Mouse (Mus musculus) G1E (cell line): ENCODE data around the gene A530032D15Rik. TPM values are rescaled to one million over a fixed set of nuclear protein-coding genes. Genes with fewer than 3 reads are reported as not detected.
"Not testable (repeated sequence)": the region's sequence is repeated elsewhere in the genome, so short reads cannot be mapped to it uniquely, and the experiment has no call there.

Source experiments
- ATAC-seq: 2 replicates; pipeline ENCODE4 v1.8.0; 2016; ENCODE audit warnings: mild to moderate bottlenecking; ENCODE audit not compliant: insufficient number of reproducible peaks, poor library complexity, low FRiP score, severe bottlenecking; ENCODE audit errors: extremely low read depth
- DNase-seq: peaks from one replicate; pipeline ENCODE4 v3.0.0; 2012; ENCODE audit warnings: low spot score
- H3K27me3 ChIP-seq: 2 replicates; pipeline ENCODE4 v1.6.1; 2012; ENCODE audit warnings: mild to moderate bottlenecking, low read length, inconsistent platforms; ENCODE audit not compliant: insufficient read depth
- H3K36me3 ChIP-seq: replicated peaks from 2 replicates; pipeline ENCODE3; 2012; ENCODE audit warnings: mild to moderate bottlenecking, inconsistent platforms
- H3K4me1 ChIP-seq: 2 replicates; pipeline ENCODE4 v1.6.1; 2012; ENCODE audit warnings: low read depth, low read length, inconsistent platforms, mixed read lengths; ENCODE audit not compliant: insufficient read depth
- H3K4me3 ChIP-seq: 2 replicates; pipeline ENCODE4 v1.5.1; 2012; ENCODE audit warnings: low read depth, mild to moderate bottlenecking, inconsistent platforms, low read length, moderate library complexity, mixed read lengths
- H3K9me3 ChIP-seq: replicated peaks from 2 replicates; pipeline ENCODE4 v1.6.1; 2012; ENCODE audit warnings: inconsistent platforms
- polyA plus RNA-seq: library from polyadenylated mRNA; stranded (reverse); fragments of >175 nt; gene quantifications from 2 replicates; pipeline ENCODE4 v1.2.3, GENCODE M21; 2012
- total RNA-seq, 2 experiments: library from RNA; stranded (forward) in 1 of 2; stranded (reverse) in 1 of 2; fragments of 200-1000 nt in 1 of 2; fragments of >200 nt in 1 of 2; fragmentation: Nextera tagmentation in 1 of 2; gene quantifications; 2 replicates each; pipeline ENCODE4 v1.2.3; 2014 to 2017

A530032D15Rik gene
- total RNA-seq (2014; fragmentation: Nextera tagmentation) (not detected in 2 replicates), total RNA-seq (2017) (0.29 and 0.55 TPM in 2 replicates), polyA plus RNA-seq (not detected in 2 replicates)

DNA sequence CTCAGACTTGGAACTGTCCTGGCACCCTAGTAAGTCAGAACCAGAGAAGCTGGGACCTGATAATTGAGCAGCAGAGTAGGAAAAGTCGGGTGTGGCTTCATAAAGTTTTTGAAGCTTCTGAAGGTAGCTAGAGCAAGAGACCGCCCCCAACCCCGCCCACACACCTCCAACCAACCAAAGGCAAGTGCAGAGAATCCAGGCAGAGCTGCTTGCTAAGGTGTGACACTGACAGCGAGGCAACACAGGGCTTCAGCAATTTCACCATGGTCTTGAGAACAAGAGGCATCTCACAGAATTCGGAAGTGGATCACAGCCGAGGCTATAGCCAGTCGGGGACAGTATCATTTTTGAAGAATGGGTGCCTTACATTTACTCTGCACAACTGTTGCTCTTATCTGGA, at the start of gene A530032D15Rik:
Gene A530032D15Rik, minus strand, starts transcription at position 101 of the 400 bp plus-strand sequence.
- not testable (repeated sequence) for H3K4me1 ChIP-seq, H3K36me3 ChIP-seq, ATAC-seq, H3K27me3 ChIP-seq, H3K4me3 ChIP-seq, DNase-seq
- peaks cover 15% of the 10 kb centered on the region for H3K9me3 ChIP-seq

DNA sequence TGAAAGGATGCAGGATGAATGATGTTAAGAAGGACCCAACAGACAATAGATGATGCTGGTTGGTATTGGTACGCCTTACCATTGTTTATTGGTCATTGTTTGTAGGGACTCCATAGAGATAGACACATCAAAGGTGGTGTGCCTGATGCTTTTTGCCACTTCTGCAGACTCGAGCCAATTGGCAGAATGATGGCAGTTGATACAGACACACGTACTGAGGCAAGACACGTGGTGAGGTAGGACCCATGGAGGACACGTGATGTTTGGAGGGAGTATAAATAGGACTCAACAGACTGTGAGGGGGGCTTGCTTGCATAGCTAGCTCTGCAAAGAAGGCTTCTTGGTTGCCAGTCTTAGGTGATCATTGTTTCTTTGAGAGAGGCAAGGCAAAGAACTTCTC, 45.5 kb upstream of the A530032D15Rik start:
- ATAC-seq, DNase-seq: not testable (repeated sequence)

DNA sequence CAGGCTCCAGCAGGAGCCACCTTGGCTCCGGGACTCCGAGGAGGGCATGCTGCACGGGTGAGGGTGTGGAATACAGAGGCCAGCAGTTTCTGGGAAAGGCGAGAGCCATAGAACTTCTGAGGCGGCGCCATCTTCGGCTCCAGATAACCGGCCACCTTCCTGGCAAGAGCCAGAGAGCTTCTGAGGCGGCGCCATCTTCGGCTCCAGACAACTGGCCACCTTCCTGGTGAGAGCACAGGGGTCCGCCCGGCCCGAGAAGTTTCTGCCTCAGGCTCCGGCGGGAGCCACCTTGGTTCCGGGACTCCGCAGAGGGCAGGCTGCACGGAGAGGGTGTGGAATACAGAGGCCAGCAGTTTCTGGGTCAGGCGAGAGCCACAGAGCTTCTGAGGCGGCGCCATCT, 24.0 kb upstream of the A530032D15Rik start:
- not testable (repeated sequence) for H3K9me3 ChIP-seq, H3K4me3 ChIP-seq, ATAC-seq, H3K4me1 ChIP-seq, H3K36me3 ChIP-seq, H3K27me3 ChIP-seq, DNase-seq

More for the DNA sequence above, 45.5 kb upstream of the A530032D15Rik start:
- H3K9me3 ChIP-seq, H3K36me3 ChIP-seq, H3K4me1 ChIP-seq, H3K27me3 ChIP-seq, H3K4me3 ChIP-seq: not testable (repeated sequence)

DNA sequence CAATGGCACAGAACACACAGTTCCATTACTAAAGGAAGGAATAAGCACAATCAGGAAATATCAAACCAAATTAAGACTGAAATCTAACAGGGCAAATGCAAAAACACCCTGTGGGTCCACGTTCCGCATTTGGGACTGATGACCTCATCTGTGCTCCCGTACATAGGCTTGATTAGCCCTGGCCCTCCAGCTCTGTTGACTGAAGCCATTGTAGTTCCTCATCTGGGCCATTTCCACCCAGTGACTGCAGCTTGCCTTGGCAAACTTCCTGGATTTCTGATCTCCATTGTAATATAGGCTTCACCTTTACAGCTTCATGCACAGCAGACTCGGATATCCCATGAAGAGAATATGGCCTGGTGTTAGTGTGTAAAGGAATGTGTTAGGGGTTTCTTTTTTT, 12.2 kb upstream of the A530032D15Rik start:
- not testable (repeated sequence) for H3K4me3 ChIP-seq, ATAC-seq, H3K4me1 ChIP-seq, DNase-seq, H3K36me3 ChIP-seq, H3K27me3 ChIP-seq
- H3K9me3 ChIP-seq: peaks cover 13% of the 10 kb centered on the region

DNA sequence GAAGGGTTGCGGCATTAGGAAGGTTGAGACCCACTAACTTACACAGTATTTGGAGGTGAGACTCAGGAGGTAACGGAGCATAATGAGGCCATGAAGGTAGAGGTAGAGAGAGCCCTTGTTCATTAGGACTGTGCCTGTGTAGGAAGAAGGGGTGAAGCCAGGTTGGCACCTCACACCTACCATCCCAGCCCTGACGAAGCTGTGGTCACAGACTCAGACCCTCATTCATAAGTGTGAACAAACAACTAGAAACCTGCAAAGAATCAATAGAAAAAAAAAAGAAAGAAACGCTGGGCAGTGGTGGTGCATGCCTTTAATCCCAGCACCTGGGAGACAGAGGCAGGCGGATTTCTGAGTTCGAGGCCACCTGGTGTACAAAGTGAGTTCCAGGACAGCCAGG, 8.7 kb upstream of the A530032D15Rik start:
- H3K4me3 ChIP-seq, H3K27me3 ChIP-seq, H3K4me1 ChIP-seq, H3K36me3 ChIP-seq, DNase-seq, ATAC-seq: not testable (repeated sequence)
- H3K9me3 ChIP-seq: peaks cover 16% of the 10 kb centered on the region

DNA sequence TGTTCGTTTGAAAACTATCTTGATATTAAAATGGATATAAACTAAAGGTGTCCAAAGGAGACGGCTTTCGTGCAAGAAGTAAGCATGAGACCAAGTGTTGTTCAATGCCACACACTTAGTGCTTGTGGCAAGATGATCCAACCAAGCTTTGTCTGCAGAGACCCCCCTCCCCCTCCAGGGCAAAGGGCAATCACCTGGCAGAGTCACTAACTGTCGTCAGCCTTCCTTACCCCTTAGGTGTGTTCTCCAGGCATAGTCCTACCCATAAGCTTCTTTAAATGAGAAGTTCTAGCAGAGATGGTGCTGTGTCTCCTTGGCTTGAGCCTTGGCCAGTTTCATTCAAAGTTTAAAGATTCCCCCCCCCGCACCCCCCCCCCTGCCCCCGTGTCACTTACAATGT, 7.9 kb upstream of the A530032D15Rik start:
- H3K4me3 ChIP-seq, H3K27me3 ChIP-seq, H3K36me3 ChIP-seq, H3K4me1 ChIP-seq, DNase-seq, ATAC-seq: not testable (repeated sequence)
- peaks cover 16% of the 10 kb centered on the region for H3K9me3 ChIP-seq

DNA sequence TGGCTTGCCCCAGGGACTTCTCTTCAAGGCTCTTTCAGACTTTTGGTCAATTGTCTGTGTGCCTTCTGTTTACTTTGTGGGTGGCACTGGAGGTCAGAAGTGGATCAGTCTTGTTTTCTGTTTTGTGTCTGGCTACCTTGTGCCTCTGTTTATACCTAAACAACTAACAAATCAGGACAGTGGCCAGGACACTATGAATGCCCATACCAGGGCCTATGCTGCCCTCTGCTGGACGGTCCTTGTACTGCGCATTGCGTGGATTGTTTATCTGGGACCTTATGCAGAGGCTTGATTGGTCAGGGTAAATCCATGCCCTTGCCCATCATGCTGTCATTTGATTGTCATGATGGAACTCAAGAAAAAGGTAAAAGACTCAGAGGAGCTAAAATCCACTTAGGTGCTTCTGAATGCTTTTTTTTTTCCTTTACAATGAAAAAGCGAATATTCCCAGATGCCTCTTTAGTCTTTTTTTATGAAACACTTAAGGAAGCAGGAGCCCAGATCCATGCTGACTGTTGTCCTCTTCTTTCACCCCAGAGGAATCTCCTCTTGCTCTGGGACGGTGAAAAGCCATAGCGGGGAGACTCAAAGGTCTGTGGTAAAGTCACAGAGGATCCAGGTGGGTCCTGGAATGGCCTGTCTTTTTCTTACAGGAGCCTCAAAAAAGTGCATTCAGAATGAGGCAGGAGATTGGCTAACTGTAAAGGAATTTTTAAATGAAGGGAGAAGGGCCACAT, 5.2 kb upstream of the A530032D15Rik start:
- not testable (repeated sequence) for DNase-seq, H3K4me1 ChIP-seq, H3K36me3 ChIP-seq, H3K27me3 ChIP-seq, H3K4me3 ChIP-seq, ATAC-seq
- peaks cover 20% of the 10 kb centered on the region for H3K9me3 ChIP-seq

DNA sequence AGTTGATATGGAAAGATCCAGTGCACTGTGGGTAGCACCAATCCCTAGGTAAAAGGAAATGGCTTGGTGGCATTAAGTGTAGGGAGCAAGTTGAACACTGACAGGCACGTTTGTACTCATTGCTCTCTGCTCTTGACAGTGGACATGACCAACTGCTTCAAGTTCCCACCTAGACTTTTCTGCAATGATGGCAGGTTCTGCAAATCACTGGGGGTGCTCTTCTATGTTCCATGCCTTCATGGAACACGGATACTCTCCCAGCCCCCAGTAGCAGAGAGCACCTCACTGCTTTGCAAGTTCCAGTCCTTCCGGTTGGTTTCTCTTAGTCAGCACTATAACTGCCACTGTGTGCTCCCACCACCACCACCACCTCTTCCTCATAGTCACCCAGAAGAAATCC, 4.4 kb upstream of the A530032D15Rik start:
- not testable (repeated sequence) for ATAC-seq, H3K27me3 ChIP-seq, DNase-seq, H3K4me1 ChIP-seq, H3K36me3 ChIP-seq, H3K4me3 ChIP-seq
- peaks cover 19% of the 10 kb centered on the region for H3K9me3 ChIP-seq

DNA sequence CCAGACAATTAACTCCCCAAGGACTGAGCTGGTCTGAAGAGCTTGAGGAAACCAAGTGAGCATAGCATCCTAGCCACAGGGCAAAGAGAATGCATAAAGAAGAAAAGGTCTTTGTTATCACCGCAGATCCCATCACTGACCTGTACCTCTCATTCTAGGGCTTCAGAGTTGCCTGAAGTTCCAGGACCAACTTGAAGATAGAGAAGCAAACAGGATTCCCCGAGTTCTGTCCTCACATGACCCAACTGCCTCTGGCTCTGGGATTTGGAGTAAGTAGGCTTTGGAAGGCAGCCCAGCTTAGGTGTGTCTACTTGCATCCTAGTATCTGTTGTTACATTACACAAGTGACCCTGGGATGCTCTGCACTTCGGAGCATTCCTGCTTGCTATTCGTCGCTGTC, 3.2 kb upstream of the A530032D15Rik start:
- peaks cover 16% of the 10 kb centered on the region for H3K9me3 ChIP-seq
- not testable (repeated sequence) for H3K4me1 ChIP-seq, H3K36me3 ChIP-seq, DNase-seq, ATAC-seq, H3K27me3 ChIP-seq, H3K4me3 ChIP-seq

DNA sequence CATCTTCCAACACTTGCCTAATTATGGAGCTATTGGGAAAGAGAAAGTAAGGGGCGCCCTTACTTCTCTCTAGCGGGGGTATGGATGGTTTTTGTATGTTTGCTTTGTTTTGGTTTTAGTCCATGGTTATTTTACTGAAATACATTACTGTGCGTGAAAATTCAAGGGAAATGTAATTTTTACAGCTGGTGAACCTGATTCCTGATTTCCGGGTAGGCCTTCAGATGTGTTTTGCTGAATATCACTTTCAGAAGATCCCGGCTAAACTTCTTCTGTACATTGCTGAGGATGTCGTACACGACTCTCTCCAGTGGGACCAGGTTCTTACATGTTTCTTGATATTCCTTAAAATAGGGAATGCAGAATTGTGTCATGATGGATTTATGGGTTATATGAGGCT, 2.6 kb upstream of the A530032D15Rik start:
- not testable (repeated sequence) for H3K4me1 ChIP-seq, ATAC-seq, H3K4me3 ChIP-seq, H3K27me3 ChIP-seq, DNase-seq, H3K36me3 ChIP-seq
- peaks cover 13% of the 10 kb centered on the region for H3K9me3 ChIP-seq

DNA sequence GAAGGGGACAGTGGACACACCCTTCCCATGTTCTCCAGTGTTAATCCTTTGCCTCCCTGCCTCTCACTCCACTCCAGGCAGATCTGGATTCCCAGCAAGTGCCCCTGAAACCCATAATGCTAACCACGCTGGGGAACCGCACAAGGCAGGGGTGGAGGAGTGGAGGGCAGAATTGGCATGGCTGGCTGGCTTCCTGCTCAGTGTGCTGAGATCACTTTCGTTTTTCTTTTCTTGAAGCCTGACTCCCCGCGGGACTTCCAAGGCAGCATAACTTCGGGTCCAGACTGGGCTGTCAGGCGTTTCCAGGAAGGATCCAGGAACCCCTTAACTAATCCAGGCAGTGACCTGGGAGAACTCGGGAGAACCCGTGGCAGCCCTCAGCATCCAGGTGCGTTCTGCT, 1.9 kb upstream of the A530032D15Rik start:
- not testable (repeated sequence) for H3K4me1 ChIP-seq, H3K27me3 ChIP-seq, ATAC-seq, H3K4me3 ChIP-seq, DNase-seq, H3K36me3 ChIP-seq
- peaks cover 11% of the 10 kb centered on the region for H3K9me3 ChIP-seq

DNA sequence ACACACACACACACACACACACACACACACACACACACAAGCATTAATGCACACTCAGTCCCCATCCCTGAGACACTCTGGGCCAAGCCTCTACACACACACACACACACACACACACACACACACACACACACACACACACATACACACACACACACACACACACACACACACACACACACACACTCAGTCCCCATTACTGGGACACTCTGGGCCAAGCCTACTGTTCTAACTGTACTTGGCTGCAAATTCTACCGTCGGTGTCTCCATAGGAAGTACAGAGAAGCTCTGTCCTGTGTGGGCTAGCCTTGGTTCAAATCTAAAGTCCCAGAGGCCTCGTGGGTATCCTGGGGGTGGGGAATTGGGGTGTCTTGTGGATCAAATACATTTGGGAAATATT, 1.2 kb upstream of the A530032D15Rik start:
- H3K27me3 ChIP-seq, H3K4me3 ChIP-seq, ATAC-seq, H3K4me1 ChIP-seq, DNase-seq, H3K36me3 ChIP-seq: not testable (repeated sequence)
- peaks cover 13% of the 10 kb centered on the region for H3K9me3 ChIP-seq
